Mouse (Mus musculus) right cerebral cortex, adult 18-20 months (tissue): ENCODE results near the gene Ces4a.
"Not testable (repeated sequence)": the region's sequence is repeated elsewhere in the genome, so short reads cannot be mapped to it uniquely, and the experiment has no call there.

Source experiments
- DNase-seq: peaks from one replicate; pipeline ENCODE4 v3.0.0; 2022; ENCODE audit warnings: mixed read lengths

The Ces4a gene

GRCm38 (mm10) chr8:105131509-105131908 lies at the start of gene Ces4a:
Ces4a (plus strand) TSS chr8:105131800.
- no peak for DNase-seq

GRCm38 (mm10) chr8:105083449-105084050 lies 48.0 kb upstream of the Ces4a start, which contains the start of gene Ces3b:
Ces3b (plus strand) TSS chr8:105083753.
- DNase-seq = no peak

GRCm38 (mm10) chr8:105088166-105088565 lies 43.4 kb upstream of the Ces4a start:
- not testable (repeated sequence) for DNase-seq

- DNase-seq = no peak
These were observed 43.0 kb upstream of the Ces4a start for GRCm38 (mm10) chr8:105088581-105088980.

- no peak for DNase-seq
These were observed 37.6 kb upstream of the Ces4a start for GRCm38 (mm10) chr8:105093992-105094391.

- DNase-seq = not testable (repeated sequence)
These were observed 29.4 kb upstream of the Ces4a start for GRCm38 (mm10) chr8:105102101-105102785.

- DNase-seq = not testable (repeated sequence)
These were observed 27.9 kb upstream of the Ces4a start for GRCm38 (mm10) chr8:105103701-105104100.

GRCm38 (mm10) chr8:105104220-105104619 lies 27.4 kb upstream of the Ces4a start:
- no peak for DNase-seq

- no peak for DNase-seq
These were observed 1.7 kb upstream of the Ces4a start for GRCm38 (mm10) chr8:105129864-105130263.

- peak; percentile 20 for DNase-seq
These were observed 6.8 kb downstream of the Ces4a start for GRCm38 (mm10) chr8:105138423-105138822.

- DNase-seq = no peak
These were observed 10.8 kb downstream of the Ces4a start for GRCm38 (mm10) chr8:105142395-105142794.

GRCm38 (mm10) chr8:105151654-105152053 lies 20.1 kb downstream of the Ces4a start:
- DNase-seq = no peak

- peak; percentile 72 for DNase-seq
These were observed 21.2 kb downstream of the Ces4a start for GRCm38 (mm10) chr8:105152623-105153398.

- DNase-seq = no peak
These were observed 22.7 kb downstream of the Ces4a start for GRCm38 (mm10) chr8:105154316-105154715.

GRCm38 (mm10) chr8:105155091-105155745 lies 23.6 kb downstream of the Ces4a start:
- no peak for DNase-seq

- DNase-seq = no peak
These were observed 26.0 kb downstream of the Ces4a start for GRCm38 (mm10) chr8:105157555-105157954.

GRCm38 (mm10) chr8:105158084-105158483 lies 26.5 kb downstream of the Ces4a start:
- no peak for DNase-seq

- DNase-seq = no peak
These were observed 29.6 kb downstream of the Ces4a start for GRCm38 (mm10) chr8:105161121-105161652.

GRCm38 (mm10) chr8:105164272-105164902 lies 32.8 kb downstream of the Ces4a start:
- DNase-seq = no peak

GRCm38 (mm10) chr8:105165191-105165590 lies 33.6 kb downstream of the Ces4a start:
- no peak for DNase-seq

- no peak for DNase-seq
These were observed 35.5 kb downstream of the Ces4a start for GRCm38 (mm10) chr8:105167116-105167515.

GRCm38 (mm10) chr8:105169582-105169981 lies 38.0 kb downstream of the Ces4a start:
- DNase-seq = no peak
